Mouse (Mus musculus): Measurements from ENCODE around the gene Tmem199. TPM values are rescaled to one million over a fixed set of nuclear protein-coding genes. Genes with fewer than 3 reads are reported as not detected.

The Tmem199 gene
- total RNA-seq, 4 experiments from 2014 or later, result 46.7 to 52.3 (median 49.9) TPM

DNA sequence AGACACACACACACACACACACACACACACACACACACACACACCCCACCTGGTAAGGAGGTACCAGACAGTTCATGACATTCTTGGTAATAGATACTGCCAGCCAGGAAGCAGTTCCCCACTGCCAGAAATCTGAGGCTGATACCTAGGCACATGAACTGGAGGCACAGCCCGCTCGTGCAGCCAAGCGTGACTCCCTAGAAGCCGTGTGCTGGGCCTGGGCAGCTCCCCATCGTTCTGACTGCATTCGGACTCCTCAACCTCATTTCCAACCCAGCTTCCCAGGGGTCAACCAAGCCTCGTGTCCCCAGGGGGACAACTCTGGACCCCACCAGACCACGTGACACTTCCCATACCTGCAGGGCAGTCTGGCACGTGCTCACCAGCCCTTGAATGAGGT, 16.7 kb upstream of the Tmem199 start:
- DNase-seq (ENCODE audit: low spot score in 2 of 2), result no peak

DNA sequence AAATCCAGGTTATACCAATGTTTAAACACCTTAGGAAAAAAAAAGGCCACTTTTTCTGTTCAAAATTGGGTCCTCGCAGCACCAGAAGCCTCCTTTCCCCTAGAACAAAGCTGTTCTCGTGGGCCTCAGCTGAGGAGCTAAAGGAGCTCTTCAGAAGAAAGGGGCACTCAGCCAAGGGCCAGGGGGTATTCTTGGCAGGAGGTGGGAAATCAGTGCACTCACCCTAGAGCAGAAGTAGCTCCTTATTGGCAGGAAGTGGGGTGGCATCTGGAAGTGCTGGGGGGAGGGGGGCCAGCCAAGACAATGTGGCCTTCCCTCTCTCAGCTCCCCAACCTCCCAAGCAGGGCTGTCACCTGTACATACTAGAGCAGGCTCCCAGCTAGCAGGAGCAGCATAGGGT, 12.9 kb upstream of the Tmem199 start:
- no peak for DNase-seq (ENCODE audit: low spot score in 2 of 2)

DNA sequence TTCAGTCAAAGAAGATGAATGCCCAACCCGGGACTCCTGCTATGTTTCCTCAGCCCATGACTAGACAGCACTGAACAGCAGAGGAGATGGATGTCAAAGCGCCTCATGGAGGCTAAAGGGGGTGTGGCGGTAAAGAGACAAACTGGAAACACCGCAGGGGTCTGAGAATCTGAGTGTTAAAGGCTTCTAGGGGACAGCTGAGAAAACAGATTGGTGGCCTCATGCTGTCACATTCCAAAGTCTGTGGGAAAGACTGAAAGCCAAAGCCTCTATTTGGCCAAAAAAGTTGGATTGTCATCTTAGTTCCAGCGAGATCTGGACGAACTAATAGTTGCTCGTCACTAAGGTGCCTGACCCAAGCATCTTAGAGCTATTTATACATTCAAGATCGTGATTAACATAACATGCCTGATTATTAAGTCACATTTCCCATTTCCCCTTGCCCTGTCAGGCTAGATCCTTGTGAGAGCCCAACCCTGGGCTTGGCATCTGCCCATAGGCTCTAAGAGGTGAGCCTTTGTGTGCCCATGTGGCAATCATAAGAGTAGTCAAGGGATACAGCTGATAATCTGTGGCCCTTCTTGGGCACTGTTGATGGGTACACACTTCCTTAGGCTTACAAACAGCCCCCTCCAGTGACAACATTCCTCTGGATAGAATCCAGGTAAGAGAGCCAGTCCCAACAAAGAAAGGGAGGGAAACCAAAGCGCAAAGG, 11.4 kb upstream of the Tmem199 start:
- DNase-seq (ENCODE audit: low spot score in 2 of 2), result no peak

DNA sequence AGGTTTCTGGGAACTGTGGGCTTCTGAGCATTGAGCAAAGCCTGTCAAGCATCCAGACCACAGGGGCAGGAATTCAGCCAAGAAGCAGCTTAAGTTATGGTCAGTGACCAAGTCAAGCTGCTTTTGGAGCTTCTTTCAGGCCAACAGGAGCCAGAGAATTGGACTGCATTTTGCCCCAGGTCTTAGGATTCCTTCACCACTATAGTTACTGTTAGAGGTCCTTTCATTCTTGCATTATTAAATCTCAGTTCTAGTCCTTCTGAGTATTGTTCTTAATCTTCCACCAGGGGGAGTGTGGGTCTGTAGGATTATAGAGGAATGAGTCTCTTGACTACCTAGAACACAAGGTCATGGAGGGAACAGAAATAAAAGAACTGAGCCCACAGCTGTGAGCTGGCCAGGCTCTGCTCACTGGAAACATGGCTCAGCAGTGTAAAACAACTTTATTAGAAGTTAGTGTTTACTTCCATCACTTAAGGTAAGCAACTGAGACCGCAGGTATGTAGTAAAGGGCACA, 10.6 kb upstream of the Tmem199 start:
- DNase-seq (ENCODE audit: low spot score in 2 of 2), result no peak

DNA sequence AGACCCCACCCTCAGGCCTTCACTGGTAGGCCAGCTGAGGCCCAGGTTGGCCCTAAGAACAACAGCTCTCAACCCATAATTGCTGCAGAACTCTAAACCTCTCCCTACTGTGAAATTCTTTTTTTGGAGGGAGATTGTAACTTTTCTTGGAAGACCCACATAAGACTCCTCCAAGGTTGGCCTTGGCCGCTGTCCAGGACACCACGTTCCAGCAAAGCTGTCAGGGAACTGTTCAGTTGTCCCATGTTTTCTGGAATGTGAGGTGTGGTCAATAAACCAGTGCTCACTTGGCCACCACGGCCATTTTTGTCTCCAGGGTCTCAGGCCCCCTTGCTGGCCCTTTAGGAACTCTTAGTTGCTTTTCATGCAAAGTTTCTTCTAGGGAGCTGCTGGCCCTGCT, 9.9 kb upstream of the Tmem199 start:
- no peak for DNase-seq (ENCODE audit: low spot score in 2 of 2)

DNA sequence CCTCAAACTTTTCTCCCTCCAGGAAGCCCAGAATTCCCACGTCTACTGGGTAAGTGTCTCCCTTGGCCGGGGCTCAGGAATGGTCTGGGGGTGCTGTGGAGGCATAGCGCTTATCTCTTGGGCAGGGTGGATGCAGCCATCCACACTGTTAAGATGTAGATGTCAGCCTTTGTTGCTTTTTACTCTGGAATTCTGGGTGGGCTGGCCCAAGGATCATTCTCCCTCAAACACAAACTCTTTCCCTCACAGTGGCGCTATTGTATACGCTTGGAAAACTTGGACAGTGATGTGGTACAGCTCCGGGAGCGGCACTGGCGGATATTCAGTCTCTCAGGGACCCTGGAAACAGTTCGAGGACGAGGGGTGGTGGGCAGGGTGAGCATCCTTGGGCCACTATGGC, 7.0 kb upstream of the Tmem199 start:
- DNase-seq (ENCODE audit: low spot score in 2 of 2), result no peak

DNA sequence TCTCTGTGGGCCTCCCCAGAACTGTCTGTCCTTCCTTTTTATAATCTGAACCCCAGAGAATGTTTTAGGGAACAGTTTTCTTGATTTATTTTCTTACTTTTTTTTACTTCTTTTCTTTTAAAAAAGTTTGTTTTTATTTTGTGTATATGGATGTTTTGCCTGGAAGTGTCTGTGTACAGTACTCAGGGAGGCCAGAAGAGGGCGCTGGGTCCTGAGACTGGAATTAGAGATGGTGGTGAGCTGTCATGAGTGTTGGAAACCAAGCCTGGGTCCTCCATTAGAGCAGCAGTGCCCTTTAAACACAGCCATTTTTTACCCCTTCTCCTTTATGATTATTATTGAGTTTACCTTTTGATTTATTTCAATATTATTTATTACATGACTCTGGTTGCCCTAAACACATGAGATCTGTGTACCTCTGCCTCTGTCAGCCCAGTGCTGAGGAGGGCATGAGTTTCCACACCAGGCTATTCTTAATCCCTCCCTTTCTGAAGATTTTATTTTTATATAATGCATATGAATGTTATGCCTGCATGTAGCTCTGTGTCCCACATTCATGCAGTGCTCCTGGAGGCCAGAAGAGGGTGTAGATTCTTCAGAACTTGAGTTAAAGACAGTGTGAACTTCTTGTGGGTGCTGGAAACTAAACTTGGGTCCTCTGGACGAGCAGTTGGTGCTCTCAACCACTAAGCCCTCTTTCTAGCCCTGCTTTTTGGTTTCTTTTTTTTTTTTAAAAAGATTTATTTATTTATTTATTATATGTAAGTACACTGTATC, 3.8 kb upstream of the Tmem199 start:
- no peak for DNase-seq (ENCODE audit: low spot score in 2 of 2)

DNA sequence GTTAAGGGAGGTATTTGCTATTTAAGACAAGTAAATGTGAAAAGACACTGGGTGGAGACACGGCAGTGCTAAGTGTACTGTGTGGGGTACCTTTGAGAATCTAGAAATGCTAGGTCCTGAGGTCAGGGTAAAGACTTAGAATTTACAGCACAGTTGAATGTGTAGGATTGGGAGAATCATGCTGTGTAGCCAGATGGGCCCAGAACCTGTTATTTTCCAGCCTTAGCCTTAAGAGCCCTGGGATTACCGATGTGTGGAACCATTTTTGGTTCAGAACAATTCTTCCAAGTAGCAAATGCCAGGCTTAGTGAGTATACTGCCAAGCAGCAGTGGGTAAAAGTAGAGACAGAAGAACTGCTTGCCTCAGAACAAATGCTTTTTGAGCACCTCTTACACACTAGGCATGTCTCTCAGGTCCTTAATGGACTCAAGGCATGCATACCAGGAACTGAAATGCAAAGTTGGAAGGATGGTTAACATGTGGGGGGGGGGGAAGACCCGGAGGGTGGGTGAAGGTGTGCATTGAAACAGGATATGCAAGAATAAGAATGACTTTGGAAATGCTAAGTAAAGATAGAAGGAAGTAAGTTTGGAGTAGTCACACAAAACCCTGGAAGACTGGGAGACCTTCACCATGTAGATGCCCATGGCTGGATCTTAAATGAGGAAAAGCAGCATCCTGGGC, 1.3 kb upstream of the Tmem199 start:
- DNase-seq (ENCODE audit: low spot score in 2 of 2), result no peak

DNA sequence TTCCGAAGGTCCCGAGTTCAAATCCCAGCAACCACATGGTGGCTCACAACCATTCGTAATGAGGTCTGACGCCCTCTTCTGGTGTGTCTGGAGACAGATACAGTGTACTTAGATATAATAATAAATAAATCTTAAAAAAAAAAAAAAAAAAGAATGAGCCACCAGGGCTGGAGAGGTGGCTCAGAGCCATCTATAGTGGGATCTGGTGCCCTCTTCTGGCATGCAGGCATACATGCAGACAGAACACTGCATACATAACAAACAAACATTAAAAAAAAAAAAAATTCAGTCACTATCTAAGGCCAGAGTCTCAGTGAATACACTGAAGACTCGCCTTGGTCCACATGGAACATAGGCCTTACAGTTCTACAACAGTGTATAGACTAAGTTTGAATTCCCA, 2.8 kb downstream of the Tmem199 start:
- DNase-seq (ENCODE audit: low spot score in 2 of 2), result no peak

DNA sequence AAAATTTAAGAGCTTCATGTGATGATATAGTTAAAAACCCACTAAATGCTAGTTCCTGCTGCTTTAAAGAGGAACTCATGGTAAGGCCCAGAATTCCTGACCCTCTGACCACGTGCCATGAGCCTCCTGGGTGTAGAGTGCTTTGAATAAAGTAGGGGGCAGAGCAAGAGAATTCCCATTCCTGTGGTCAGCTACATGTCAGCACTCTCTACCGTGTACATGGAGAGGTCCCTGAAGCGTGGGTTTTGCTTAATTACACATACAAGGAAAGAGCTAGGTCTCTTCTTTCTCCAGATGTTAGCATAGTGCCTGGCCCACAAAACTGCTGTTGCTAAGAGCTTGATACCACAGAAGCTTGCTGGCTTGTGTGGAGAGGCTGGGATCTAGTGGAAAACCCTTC, 6.5 kb downstream of the Tmem199 start:
- no peak for DNase-seq (ENCODE audit: low spot score in 2 of 2)

DNA sequence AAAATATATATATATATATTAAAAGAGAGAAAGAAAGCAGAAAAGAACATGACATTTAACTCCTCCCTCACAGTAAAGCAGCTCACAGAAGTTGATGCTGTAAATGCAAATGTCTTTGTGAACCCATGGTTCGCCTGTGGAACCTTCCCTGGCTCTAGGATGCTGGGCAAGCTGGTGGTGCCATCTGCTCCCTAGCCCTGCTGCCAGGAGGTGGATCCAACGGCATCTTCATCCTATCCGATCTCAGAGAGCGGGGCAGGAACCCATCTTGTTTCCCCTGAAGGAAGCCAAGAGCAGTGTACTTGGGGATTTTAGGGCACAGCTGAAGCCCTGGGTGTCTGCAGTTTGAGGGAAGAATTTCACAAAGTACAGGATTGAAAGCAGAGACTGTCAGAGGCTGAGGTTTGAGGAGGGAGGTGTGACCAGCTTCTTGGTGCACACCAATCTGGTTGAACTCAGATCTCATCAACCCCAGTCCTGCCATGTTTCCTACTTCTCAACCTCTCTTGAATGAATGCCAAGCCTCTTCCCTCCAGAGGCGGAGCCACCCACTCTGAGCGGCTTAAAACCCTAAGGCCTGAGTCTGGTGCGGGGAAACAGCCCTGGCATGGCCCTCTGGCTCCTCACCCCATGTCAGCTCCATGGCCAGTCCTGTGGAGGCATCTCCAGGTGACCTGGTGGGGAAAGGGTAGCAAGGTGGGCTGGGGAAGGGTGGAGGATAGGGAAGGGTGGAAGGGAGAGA, 8.9 kb downstream of the Tmem199 start, which contains the start of gene Sebox:
Gene Sebox (plus strand): TSS at position 539 of the 742 bp plus-strand sequence.
- DNase-seq (ENCODE audit: low spot score in 2 of 2), result peak; percentile 56 to 62

DNA sequence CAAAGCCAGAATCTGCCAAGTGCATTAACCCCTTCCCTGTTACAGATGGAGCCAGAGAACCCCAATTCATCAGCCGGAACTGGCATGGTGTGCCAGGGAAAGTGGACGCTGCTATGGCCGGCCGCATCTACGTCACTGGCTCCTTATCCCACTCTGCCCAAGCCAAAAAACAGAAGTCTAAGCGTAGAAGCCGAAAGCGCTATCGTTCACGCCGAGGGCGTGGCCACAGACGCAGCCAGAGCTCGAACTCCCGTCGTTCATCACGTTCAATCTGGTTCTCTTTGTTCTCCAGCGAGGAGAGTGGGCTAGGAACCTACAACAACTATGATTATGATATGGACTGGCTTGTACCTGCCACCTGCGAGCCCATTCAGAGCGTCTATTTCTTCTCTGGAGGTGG, 10.4 kb downstream of the Tmem199 start:
- DNase-seq (ENCODE audit: low spot score in 2 of 2), result no peak

DNA sequence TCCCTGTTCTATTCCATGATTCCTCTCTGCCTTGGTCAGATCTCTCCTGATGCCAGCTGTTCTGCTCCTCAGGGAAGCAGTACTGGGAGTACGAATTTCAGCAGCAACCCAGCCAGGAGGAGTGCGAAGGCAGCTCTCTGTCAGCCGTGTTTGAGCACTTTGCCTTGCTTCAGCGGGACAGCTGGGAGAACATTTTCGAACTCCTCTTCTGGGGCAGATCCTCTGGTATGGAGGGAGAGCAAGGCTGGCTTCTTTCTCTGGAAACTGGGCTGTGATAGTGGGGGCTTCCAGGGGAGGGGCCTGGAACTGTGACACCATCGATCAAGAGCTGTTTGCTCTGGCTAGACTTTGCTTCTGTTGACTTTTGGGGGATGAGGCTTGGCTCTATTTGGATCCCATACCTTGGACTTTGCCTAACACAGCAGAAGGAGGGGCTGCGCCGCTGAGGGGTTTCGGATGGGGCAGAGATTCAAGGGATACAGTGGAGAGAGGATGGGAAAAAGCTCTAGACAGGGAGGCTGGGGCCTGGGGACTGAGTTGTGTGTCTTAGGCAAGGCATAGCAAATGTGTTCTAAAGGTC, 11.3 kb downstream of the Tmem199 start:
- no peak for DNase-seq (ENCODE audit: low spot score in 2 of 2)

DNA sequence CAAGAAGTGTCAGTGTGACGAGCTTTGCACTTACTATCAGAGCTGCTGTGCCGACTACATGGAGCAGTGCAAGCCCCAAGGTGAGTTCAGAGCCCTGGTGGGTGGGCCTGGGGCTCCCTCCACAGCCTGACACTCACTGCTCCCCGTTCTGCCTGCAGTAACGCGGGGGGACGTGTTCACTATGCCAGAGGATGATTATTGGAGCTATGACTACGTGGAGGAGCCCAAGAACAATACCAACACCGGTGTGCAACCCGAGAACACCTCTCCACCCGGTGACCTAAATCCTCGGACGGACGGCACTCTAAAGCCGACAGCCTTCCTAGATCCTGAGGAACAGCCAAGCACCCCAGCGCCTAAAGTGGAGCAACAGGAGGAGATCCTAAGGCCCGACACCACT, 12.4 kb downstream of the Tmem199 start:
- no peak for DNase-seq (ENCODE audit: low spot score in 2 of 2)

DNA sequence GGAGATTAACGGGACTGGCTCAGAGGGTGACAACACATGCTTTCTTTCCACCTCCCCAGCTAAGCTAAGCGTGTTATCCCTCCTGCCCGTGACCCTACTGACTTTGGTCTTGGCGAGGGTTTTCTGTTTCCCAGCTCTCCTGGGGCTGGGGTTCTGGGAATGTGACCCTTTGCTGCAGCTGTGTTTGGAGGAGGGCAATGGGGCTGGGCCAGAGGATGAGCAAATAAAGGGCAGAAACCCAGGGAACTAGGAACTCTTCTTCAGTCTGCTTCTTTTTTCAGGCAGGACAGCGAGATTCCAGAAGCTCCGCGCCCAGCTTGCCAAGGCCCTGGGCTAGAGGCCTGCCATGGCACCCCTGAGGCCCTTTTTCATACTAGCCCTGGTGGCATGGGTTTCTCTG, 13.0 kb downstream of the Tmem199 start, which contains the start of gene Vtn:
Gene Vtn (plus strand): TSS at position 88 of the 400 bp plus-strand sequence.
- no peak for DNase-seq (ENCODE audit: low spot score in 2 of 2)

DNA sequence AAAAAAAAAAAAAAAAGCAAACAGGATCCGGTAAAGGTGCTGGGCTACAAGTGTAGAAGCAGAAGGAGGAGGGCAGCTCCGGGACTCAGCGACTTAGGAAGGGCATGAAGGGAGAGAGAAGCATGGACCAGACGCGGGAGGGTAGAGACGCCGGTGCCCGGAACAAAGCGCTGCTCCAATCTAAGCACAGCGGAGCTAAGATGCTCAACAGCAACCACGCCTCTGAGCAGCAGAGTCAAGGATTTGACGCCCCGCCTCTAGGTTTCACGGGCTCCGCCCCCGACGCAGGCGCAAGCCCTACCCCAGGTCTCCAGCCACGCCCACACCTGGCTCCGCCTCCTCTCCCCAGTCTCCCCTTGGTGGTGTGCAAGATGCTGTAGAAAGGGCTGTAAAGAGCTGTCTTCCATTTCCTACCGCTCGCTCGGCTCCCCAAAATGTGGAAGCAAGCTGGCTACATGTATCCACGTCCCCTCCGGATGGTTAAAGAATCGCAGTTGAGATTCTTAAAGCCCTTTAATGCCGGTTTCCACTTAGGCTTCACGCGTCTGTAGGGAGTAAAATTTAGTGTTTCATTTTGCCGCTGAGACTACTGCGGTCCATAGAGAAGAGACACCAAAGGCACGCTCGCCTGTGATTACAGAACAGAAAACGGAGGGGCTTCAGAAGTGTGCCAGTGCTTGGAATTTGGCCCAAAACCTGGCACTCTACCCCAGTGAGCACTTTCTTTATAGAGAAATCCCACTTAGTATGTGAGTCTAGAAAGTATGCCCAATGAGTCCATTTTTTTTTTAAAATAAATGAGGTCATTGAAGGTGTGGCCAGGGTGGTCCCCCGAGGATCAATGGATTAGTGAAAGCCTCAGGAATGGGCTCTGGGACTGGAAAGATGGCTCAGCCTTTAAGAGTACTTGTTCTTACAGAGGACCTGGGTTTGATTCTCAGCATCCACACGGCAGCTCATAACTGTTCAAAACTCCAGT, 14.1 kb downstream of the Tmem199 start, which contains the start of gene Sarm1:
Gene Sarm1 (minus strand): TSS at position 211 of the 979 bp plus-strand sequence.
- peak; percentile 93 to 94 for DNase-seq (ENCODE audit: low spot score in 2 of 2)

DNA sequence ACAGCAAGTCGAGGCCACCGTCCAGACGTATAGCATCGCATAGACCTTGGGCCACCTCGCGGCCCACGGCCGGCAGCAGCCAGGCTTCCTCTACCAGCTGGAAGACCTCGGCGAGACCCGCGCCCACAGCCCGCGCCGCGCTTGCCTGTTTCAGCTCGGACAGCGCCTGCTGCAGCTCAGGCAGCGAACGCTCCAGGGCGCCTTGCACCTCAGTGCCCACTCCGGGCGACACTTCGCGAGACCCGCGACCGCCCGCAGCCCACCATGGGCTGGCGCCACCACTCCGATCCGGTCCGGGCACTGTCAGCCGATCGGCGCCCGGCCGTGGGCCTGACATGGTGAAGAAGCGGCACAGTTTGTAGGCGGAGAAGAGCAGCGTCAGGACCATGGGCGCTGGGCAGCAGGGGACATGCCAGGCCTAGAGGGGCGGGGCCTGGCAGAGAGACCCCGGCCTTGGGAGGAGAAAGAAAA, 14.9 kb downstream of the Tmem199 start:
- peak in 1 of 2 experiments; percentile 35 for DNase-seq (ENCODE audit: low spot score in 2 of 2)

DNA sequence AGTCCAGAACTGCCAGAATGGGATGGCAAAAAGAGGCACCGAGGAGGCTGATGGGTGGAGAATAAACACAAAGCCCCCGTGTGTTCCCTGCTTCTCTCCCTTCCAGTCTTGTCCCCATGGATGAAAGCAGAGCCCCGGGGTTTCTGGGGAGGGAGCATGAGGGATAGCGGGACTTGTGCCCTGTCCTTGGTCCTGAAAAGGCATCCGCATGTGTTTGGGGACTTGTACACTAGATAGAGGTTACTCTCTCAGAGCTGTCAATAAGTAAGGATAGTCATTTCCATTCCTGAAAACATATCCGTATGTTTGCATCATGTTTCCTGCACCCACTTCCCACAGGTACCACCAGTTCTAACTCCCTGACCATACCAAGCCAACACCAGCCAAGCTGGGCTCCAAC, 16.1 kb downstream of the Tmem199 start:
- DNase-seq (ENCODE audit: low spot score in 2 of 2), result no peak

DNA sequence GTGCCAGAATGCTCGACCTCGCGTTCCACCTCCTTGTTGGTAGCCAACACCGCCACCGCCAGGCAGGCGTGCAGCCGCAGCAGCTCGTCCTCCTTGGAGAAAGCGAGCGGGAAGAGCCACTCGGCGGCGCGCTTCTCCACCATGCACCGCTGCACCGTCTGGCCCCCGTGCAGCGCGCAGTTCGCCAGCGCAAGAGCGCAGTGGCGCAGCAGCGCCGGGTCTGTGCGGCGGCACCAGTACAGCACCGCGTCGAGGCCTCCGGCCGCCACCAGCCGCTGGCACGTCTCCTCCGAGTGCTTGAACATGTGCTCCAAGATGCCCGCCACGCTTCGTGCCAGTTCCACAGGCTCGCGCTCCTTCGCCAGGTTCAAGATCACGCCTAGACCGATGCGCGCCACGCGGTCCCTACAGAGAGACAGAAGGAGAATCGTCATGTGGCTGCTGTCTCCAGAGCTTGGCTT, 21.2 kb downstream of the Tmem199 start:
- peak in 1 of 2 experiments; percentile 41 for DNase-seq (ENCODE audit: low spot score in 2 of 2)

Data from layer of hippocampus, adult 8-10 months (tissue).